Mouse (Mus musculus) limb, embryonic 14.5 days (tissue): ENCODE data around the gene Atp5mpl. TPM values are rescaled to one million over a fixed set of nuclear protein-coding genes. Genes with fewer than 3 reads are reported as not detected.

ENCODE experiments used
- ATAC-seq: fragments of 200-750 bp; cut with Nextera tagmentation; 2 replicates; pipeline ENCODE4 v1.8.0; 2017; ENCODE audit warnings: low read depth, moderate number of reproducible peaks, moderate TSS enrichment; ENCODE audit not compliant: low FRiP score
- DNase-seq: peaks from one replicate; pipeline ENCODE4 v3.0.0-alpha.2; 2015; ENCODE audit warnings: low spot score
- H3K27ac ChIP-seq: fragments of 300-500 bp; sonication (generic); replicated peaks from 2 replicates; pipeline ENCODE4 v1.5.1; 2014; ENCODE audit warnings: low read depth, mild to moderate bottlenecking, low read length, moderate library complexity, mixed read lengths
- H3K27me3 ChIP-seq: fragments of 300-500 bp; sonication (generic); 2 replicates; pipeline ENCODE4 v1.6.1; 2014; ENCODE audit warnings: low read length, mixed read lengths; ENCODE audit not compliant: control insufficient read depth, insufficient read depth
- H3K36me3 ChIP-seq: fragments of 300-500 bp; sonication (generic); 2 replicates; pipeline ENCODE4 v1.6.1; 2014; ENCODE audit warnings: mild to moderate bottlenecking, low read length, moderate library complexity, mixed read lengths; ENCODE audit not compliant: control insufficient read depth, insufficient read depth
- H3K4me1 ChIP-seq: fragments of 300-500 bp; sonication (generic); 2 replicates; pipeline ENCODE4 v1.6.1; 2014; ENCODE audit warnings: antibody characterized with exemption, low read length, mixed read lengths; ENCODE audit not compliant: control insufficient read depth, insufficient read depth
- H3K4me2 ChIP-seq: fragments of 300-500 bp; sonication (generic); replicated peaks from 2 replicates; pipeline ENCODE4 v1.6.1; 2014; ENCODE audit warnings: low read depth, mild to moderate bottlenecking, low read length, moderate library complexity; ENCODE audit not compliant: severe bottlenecking
- H3K4me3 ChIP-seq: fragments of 300-500 bp; sonication (generic); replicated peaks from 2 replicates; pipeline ENCODE4 v1.5.1; 2014; ENCODE audit warnings: low read length
- H3K9ac ChIP-seq: fragments of 300-500 bp; sonication (generic); 2 replicates; pipeline ENCODE4 v1.6.1; 2014; ENCODE audit warnings: mild to moderate bottlenecking, low read depth, low read length, moderate library complexity; ENCODE audit not compliant: severe bottlenecking
- H3K9me3 ChIP-seq: fragments of 300-500 bp; sonication (generic); 2 replicates; pipeline ENCODE4 v1.6.1; 2016; ENCODE audit warnings: low read length; ENCODE audit not compliant: control insufficient read depth
- POLR2A ChIP-seq: fragments of 200-500 bp; IDR thresholded peaks from 2 replicates; pipeline ENCODE4 v1.8.0; 2012; ENCODE audit warnings: inconsistent platforms, mild to moderate bottlenecking, moderate library complexity, borderline replicate concordance; ENCODE audit not compliant: insufficient read depth, insufficient read length; ENCODE audit errors: extremely low read depth
- WGBS: fragments of 180-500 bp; shearing (Covaris S2); extraction: QIAGEN DNeasy Blood & Tissue Kit; methylation state at CpG from one replicate; pipeline ENCODE4 v1.1.7; 2014; 5-methylcytosine and 5-hydroxymethylcytosine counted together
- polyA plus RNA-seq, 2 experiments: library from polyadenylated mRNA; depleted of rRNA in 1 of 2; stranded (reverse) in 1 of 2; unstranded in 1 of 2; fragments of >200 nt; fragmentation: Nextera tagmentation in 1 of 2; extraction: Ambion mirVana in 1 of 2; gene quantifications; 2 replicates each; pipeline versions ENCODE4 v1.2.1 to v1.2.3; 2012 to 2014

The Atp5mpl gene
- polyA plus RNA-seq, 2 experiments, result 174 to 677 TPM

- H3K9me3 ChIP-seq, result no peaks in the 10 kb centered on the region
- H3K27ac ChIP-seq, result peak overlapping the region; percentile 88
- ATAC-seq (peak; percentile 89), DNase-seq (peak; percentile 77)
- TF ChIP-seq POLR2A, result no peak
- WGBS, result 6% methylated on average over 1 of the region's 1 CpGs
- H3K4me2 ChIP-seq, result no peak overlapping the region
- no peaks in the 10 kb centered on the region for H3K36me3 ChIP-seq
- H3K27me3 ChIP-seq, result no peaks in the 10 kb centered on the region
- H3K4me3 ChIP-seq, result no peak overlapping the region
- H3K9ac ChIP-seq, result no peak overlapping the region
- peaks cover 44% of the 10 kb centered on the region for H3K4me1 ChIP-seq
Observed at GRCm38 (mm10) chr12:111938623-111939177, 28.1 kb downstream of the Atp5mpl start.

GRCm38 (mm10) chr12:111936706-111937550, 29.8 kb downstream of the Atp5mpl start:
- H3K27ac ChIP-seq, result peak overlapping the region; percentile 88
- 43% methylated on average over 24 of the region's 24 CpGs for WGBS
- no peaks in the 10 kb centered on the region for H3K27me3 ChIP-seq
- H3K36me3 ChIP-seq, result no peaks in the 10 kb centered on the region
- peak overlapping the region; percentile 18; the same call in 1 of the 2 replicates for H3K4me2 ChIP-seq
- TF ChIP-seq POLR2A, result no peak
- DNase-seq, result peak; percentile 54
- no peak overlapping the region for H3K9ac ChIP-seq
- no peak overlapping the region for H3K4me3 ChIP-seq
- H3K9me3 ChIP-seq, result no peaks in the 10 kb centered on the region
- H3K4me1 ChIP-seq, result peaks cover 55% of the 10 kb centered on the region
- no peak for ATAC-seq

GRCm38 (mm10) chr12:111933971-111934370, 32.8 kb downstream of the Atp5mpl start:
- Histone ChIP-seq H3K4me3 (no peak overlapping the region), H3K27ac (no peak overlapping the region), H3K9ac (no peak overlapping the region), H3K27me3 (no peaks in the 10 kb centered on the region), H3K36me3 (no peaks in the 10 kb centered on the region), H3K9me3 (no peaks in the 10 kb centered on the region), H3K4me2 (no peak overlapping the region), H3K4me1 (peaks cover 44% of the 10 kb centered on the region)
- no peak for TF ChIP-seq POLR2A
- DNase-seq, result no peak
- ATAC-seq, result no peak
- 76% methylated on average over 2 of the region's 2 CpGs for WGBS

- H3K36me3 ChIP-seq, result no peaks in the 10 kb centered on the region
- H3K4me2 ChIP-seq, result no peak overlapping the region
- H3K9ac ChIP-seq, result no peak overlapping the region
- H3K27me3 ChIP-seq, result no peaks in the 10 kb centered on the region
- H3K27ac ChIP-seq, result no peak overlapping the region
- peaks cover 36% of the 10 kb centered on the region for H3K4me1 ChIP-seq
- ATAC-seq (no peak), DNase-seq (peak; percentile 18)
- no peak overlapping the region for H3K4me3 ChIP-seq
- no peaks in the 10 kb centered on the region for H3K9me3 ChIP-seq
- 55% methylated on average over 9 of the region's 11 CpGs for WGBS
- TF ChIP-seq POLR2A, result no peak
Observed at GRCm38 (mm10) chr12:111933032-111933704, 33.6 kb downstream of the Atp5mpl start.

GRCm38 (mm10) chr12:111932513-111932912, 34.3 kb downstream of the Atp5mpl start:
- no peak overlapping the region for H3K4me2 ChIP-seq
- H3K4me3 ChIP-seq, result no peak overlapping the region
- H3K27ac ChIP-seq, result no peak overlapping the region
- no peaks in the 10 kb centered on the region for H3K36me3 ChIP-seq
- no peaks in the 10 kb centered on the region for H3K9me3 ChIP-seq
- DNase-seq (no peak), ATAC-seq (no peak)
- H3K27me3 ChIP-seq, result no peaks in the 10 kb centered on the region
- H3K4me1 ChIP-seq, result peaks cover 30% of the 10 kb centered on the region
- TF ChIP-seq POLR2A, result no peak
- H3K9ac ChIP-seq, result no peak overlapping the region
- WGBS, result 58% methylated on average over 3 of the region's 3 CpGs
